In the genomic region with DNA sequence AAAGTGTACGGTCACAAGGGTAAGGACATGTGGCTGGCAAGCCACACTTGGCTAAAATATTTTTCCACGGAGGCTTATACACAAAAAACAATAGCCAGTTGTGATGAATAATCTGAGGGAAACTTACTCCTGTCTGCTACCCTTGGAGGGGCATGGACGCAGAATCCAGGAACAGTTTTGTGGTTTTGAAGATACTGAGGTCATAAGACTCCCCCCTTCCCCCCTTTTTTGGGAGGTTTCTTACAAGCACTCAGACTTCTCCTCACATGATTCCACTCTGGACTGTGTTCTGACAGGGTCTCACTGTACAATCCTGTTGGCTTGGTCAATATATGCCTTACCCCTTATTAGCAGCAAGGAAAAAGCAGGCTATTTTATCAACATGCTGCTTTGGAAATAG, we compare ENCODE assay signal across 19 mouse cellular contexts. TPM values are rescaled to one million over a fixed set of nuclear protein-coding genes. Genes with fewer than 3 reads are reported as not detected.
DNase-seq lines count a peak whose midpoint lies in the region; ATAC-seq and TF ChIP-seq lines count a peak whose summit lies in the region.
"Had no signal": no experiment of that assay in that cellular context is flagged by ENCODE, and none has a peak within 500 bp of the region (broad histone marks: within the 10 kb centered on the region; RNA-seq: fewer than 3 reads in every experiment).

No protein-coding gene starts in this region.

- DNase-seq in kidney, adult 2 months = no peak
- DNase-seq in CH12.LX (ENCODE audit: extremely low read depth) (peak; percentile 29), NIH3T3 (ENCODE audit: low read depth) (peak; percentile 34)
- DNase-seq in gastrocnemius, postnatal 14 days = no peak
- DNase-seq in cerebellum, adult 9-11 months = no peak
- DNase-seq: adrenal gland, adult 2 months; adrenal gland, postnatal 25 days; cerebellum, adult 11-12 months; cerebellum, adult 9-10 months; cerebellum, postnatal 36 days; heart, postnatal 10 days; kidney, adult 11 months had no signal

- no peaks in the 10 kb centered on the region for H3K36me3 ChIP-seq in kidney, adult 2 months (ENCODE audit: control insufficient read depth, insufficient read depth, low read length)
- peaks cover 10% of the 10 kb centered on the region; the same call in 1 of the 2 replicates for H3K36me3 ChIP-seq in kidney, embryonic 15.5 days
- H3K36me3 ChIP-seq in CH12.LX (replicated peaks in 1 of 2; ENCODE audit: control insufficient read depth in 1 of 2, insufficient read depth in 1 of 2, low read length in 1 of 2) = peaks cover 15 to 36% of the 10 kb centered on the region in 2 experiments
- H3K36me3 ChIP-seq: forebrain, embryonic 15.5 days had no signal

- no peak overlapping the region for H3K9ac ChIP-seq in kidney, embryonic 15.5 days
- H3K9ac ChIP-seq in CH12.LX (ENCODE audit: insufficient read depth, low read depth) = peak overlapping the region; percentile 42
- H3K9ac ChIP-seq: forebrain, embryonic 15.5 days had no signal

- intact Hi-C loops in gastrocnemius, postnatal 14 days (cut with DNase I; ENCODE audit: low total_unique reads) = no loop called here

- no peaks in the 10 kb centered on the region for H3K9me3 ChIP-seq in kidney, embryonic 15.5 days (replicated peaks)
- H3K9me3 ChIP-seq in CH12.LX (replicated peaks; ENCODE audit: low read length) = no peaks in the 10 kb centered on the region
- H3K9me3 ChIP-seq: embryonic facial prominence, embryonic 10.5 days; forebrain, embryonic 15.5 days; hindbrain, embryonic 10.5 days had no signal

- TF ChIP-seq POLR2A in kidney, adult 2 months (IDR thresholded peaks at IDR 0.05; ENCODE audit: low read depth, low read length) = no peak
- TF ChIP-seq POLR2A in CH12.LX (IDR thresholded peaks at IDR 0.05; ENCODE audit: low read depth, low read length) = no peak

- no peak for TF ChIP-seq RAD21 in CH12.LX (IDR thresholded peaks at IDR 0.05; ENCODE audit: low read depth, low read length)

- peak; percentile 16; the same call in 1 of the 2 replicates for TF ChIP-seq EP300 in CH12.LX (IDR thresholded peaks at IDR 0.05; ENCODE audit: low read length)

- WGBS in kidney, adult 2 months = 59% methylated on average over 3 of the region's 3 CpGs
- WGBS in kidney, embryonic 15.5 days = 75% methylated on average over 3 of the region's 3 CpGs

- 0 out of 2 replicates have a peak overlapping the region, but pooled peaks have one; percentile 35 for H3K27ac ChIP-seq in kidney, adult 2 months (ENCODE audit: insufficient read depth, low read depth, low read length)
- no peak overlapping the region for H3K27ac ChIP-seq in kidney, embryonic 15.5 days
- H3K27ac ChIP-seq in CH12.LX (ENCODE audit: insufficient read depth, low read depth) = peak overlapping the region; percentile 18; the same call in 1 of the 2 replicates
- H3K27ac ChIP-seq: embryonic facial prominence, embryonic 10.5 days; forebrain, embryonic 15.5 days; hindbrain, embryonic 10.5 days had no signal

- in situ Hi-C loops in CH12.LX (cut with MboI; ENCODE audit: low pct_ligation_motif_present, low pct_unique_long_range_greater_than_20kb, low sequenced_read_pairs) = no loop called here

- TF ChIP-seq CTCF in kidney, adult 2 months (conservative IDR thresholded peaks at IDR 0.05; ENCODE audit: insufficient read depth, insufficient read length, low read depth, low read length) = no peak
- no peak for TF ChIP-seq CTCF in CH12.LX (conservative IDR thresholded peaks at IDR 0.05 in 1 of 2, IDR thresholded peaks at IDR 0.05 in 1 of 2; ENCODE audit: low read depth in 2 of 2, low read length in 2 of 2)

- dilution Hi-C loops in CH12.LX (cut with MboI; ENCODE audit: extremely low pct_ligation_motif_present, extremely low pct_unique_long_range_greater_than_20kb, low sequenced_read_pairs) = no loop called here

- peaks cover 8% of the 10 kb centered on the region for H3K79me2 ChIP-seq in CH12.LX (replicated peaks; ENCODE audit: control insufficient read depth, extremely low read depth, insufficient read depth, poor library complexity, severe bottlenecking)

- H3K4me1 ChIP-seq in kidney, adult 2 months (ENCODE audit: control insufficient read depth, insufficient read depth, low read length) = no peaks in the 10 kb centered on the region
- peaks cover 7% of the 10 kb centered on the region; the same call in 1 of the 2 replicates for H3K4me1 ChIP-seq in kidney, embryonic 15.5 days
- H3K4me1 ChIP-seq in CH12.LX (ENCODE audit: control insufficient read depth in 1 of 2, insufficient read depth in 2 of 2) = peaks cover 13 to 71% of the 10 kb centered on the region in 2 experiments; a peak in 3 of 4 replicates
- H3K4me1 ChIP-seq: forebrain, embryonic 15.5 days; hindbrain, embryonic 10.5 days had no signal

- no peak overlapping the region for H3K4me3 ChIP-seq in kidney, adult 2 months (ENCODE audit: insufficient read depth, low read depth, low read length)
- H3K4me3 ChIP-seq in kidney, embryonic 15.5 days (replicated peaks) = no peak overlapping the region
- H3K4me3 ChIP-seq in CH12.LX (replicated peaks in 1 of 3; ENCODE audit: low read depth in 2 of 3, low read length in 2 of 3, poor library complexity in 1 of 3) = no peak overlapping the region
- H3K4me3 ChIP-seq: embryonic facial prominence, embryonic 10.5 days; erythroblast, embryonic 14.5 days; forebrain, embryonic 15.5 days; hindbrain, embryonic 10.5 days had no signal

- no peaks in the 10 kb centered on the region for H3K27me3 ChIP-seq in kidney, adult 2 months (replicated peaks; ENCODE audit: control insufficient read depth, insufficient read depth, low read length)
- H3K27me3 ChIP-seq in kidney, embryonic 15.5 days = no peaks in the 10 kb centered on the region
- no peaks in the 10 kb centered on the region for H3K27me3 ChIP-seq in CH12.LX (replicated peaks)
- H3K27me3 ChIP-seq: forebrain, embryonic 15.5 days had no signal

- no peak for ATAC-seq in kidney, embryonic 15.5 days (replicated peaks; ENCODE audit: low FRiP score)
- ATAC-seq in granulocyte monocyte progenitor cell, adult 5-6 weeks (replicated peaks; ENCODE audit: poor library complexity, severe bottlenecking) = peak; percentile 30; the same call in 1 of the 2 replicates
- ATAC-seq: forebrain, embryonic 15.5 days; hindbrain, embryonic 16.5 days had no signal

- no peak overlapping the region for H3K4me2 ChIP-seq in kidney, embryonic 15.5 days
- H3K4me2 ChIP-seq in CH12.LX (ENCODE audit: insufficient read depth, low read depth, poor library complexity, severe bottlenecking) = peak overlapping the region; percentile 65
- H3K4me2 ChIP-seq: forebrain, embryonic 15.5 days had no signal

TF ChIP-seq in CH12.LX, 34 proteins besides CTCF, POLR2A, EP300 and RAD21:
- no peak for TF ChIP-seq ZKSCAN1 (IDR thresholded peaks at IDR 0.05; ENCODE audit: borderline replicate concordance, low read depth, low read length)
- TF ChIP-seq MAFK (IDR thresholded peaks at IDR 0.05; ENCODE audit: insufficient replicate concordance, low read length) = no peak
- no peak for TF ChIP-seq JUND (conservative IDR thresholded peaks at IDR 0.05; ENCODE audit: low read depth, low read length)
- TF ChIP-seq TBP (conservative IDR thresholded peaks at IDR 0.05; ENCODE audit: low read depth, low read length) = 0 out of 2 replicates have a peak, but pooled peaks have one; percentile 12
- 0 out of 2 replicates have a peak, but pooled peaks have one; percentile 38 for TF ChIP-seq MYC (IDR thresholded peaks at IDR 0.05; ENCODE audit: low read depth, low read length)

RNA-seq across cellular contexts. Expression of a gene that starts 29.8 kb away (rescaled TPM):
- polyA plus RNA-seq in kidney, adult 2 months (2012; rRNA removed) = 48.9 and 49.4 TPM in 2 replicates
- 43.9 and 46.7 TPM in 2 replicates for polyA plus RNA-seq in kidney, embryonic 15.5 days (2015; fragmentation: Nextera tagmentation; extraction: Ambion mirVana)
- total RNA-seq in CH12.LX (2012; rRNA removed) (53.2 and 60.7 TPM in 2 replicates), CH12.LX (2014; rRNA removed) (40.8 and 46.0 TPM in 2 replicates)
- 100 and 113 TPM in 2 replicates for polyA plus RNA-seq in CH12.LX (2012; ENCODE audit: insufficient read length, low read depth)
- 47.2 and 70.3 TPM in 2 replicates for total RNA-seq in granulocyte monocyte progenitor cell, adult 5-6 weeks (2014; fragmentation: Nextera tagmentation)
- total RNA-seq in granulocyte monocyte progenitor cell, adult 5-6 weeks (2017) = 87.4 and 88.1 TPM in 2 replicates
- 10 to 100 TPM; 18.6 to 19.3 TPM for total RNA-seq in gastrocnemius, postnatal 14 days (2021)

Comparison
In these comparisons a context has a peak if more than half of its experiments do, and no peak if none do; other contexts are left out.
1. DNase-seq: peak in CH12.LX (single experiment) and NIH3T3 (single experiment); none in kidney, adult 2 months (single experiment), gastrocnemius, postnatal 14 days (single experiment) and cerebellum, adult 9-11 months (single experiment).